Mouse (Mus musculus): ENCODE measurements around the gene Mroh7. TPM values are rescaled to one million over a fixed set of nuclear protein-coding genes. Genes with fewer than 3 reads are reported as not detected.
A peak's percentile ranks its signal among the peaks of the same experiment; 100 is the strongest.

The Mroh7 gene
- total RNA-seq, 2 experiments from 2014 or later: 0.08 to 0.64 TPM

DNA sequence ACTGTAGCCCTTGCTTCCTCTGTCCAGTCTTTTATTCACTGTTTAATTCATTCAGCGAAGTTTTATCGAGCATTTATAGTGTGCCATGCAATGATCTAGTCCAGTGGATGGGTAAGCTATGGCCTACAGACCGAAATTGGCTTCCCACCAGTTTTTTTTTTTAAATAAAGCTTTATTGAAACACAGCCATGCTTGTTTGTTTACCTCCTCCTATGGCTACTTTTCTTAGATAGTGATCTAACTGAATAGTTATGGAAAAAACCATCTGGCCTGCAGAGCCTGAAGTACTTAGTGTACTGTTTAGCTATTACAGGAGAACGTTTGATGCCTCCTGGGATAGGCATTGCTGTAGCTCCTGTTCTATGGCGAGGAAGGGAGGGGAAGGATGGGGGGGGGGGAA is 84.9 kb downstream of the Mroh7 start:
- H3K4me3 ChIP-seq: no peak overlapping the region
- H3K27ac ChIP-seq: peak overlapping the region; percentile 69
- DNase-seq: no peak
- TF ChIP-seq CTCF (IDR thresholded peaks at IDR 0.05): no peak
- intact Hi-C loops (cut with DNase I): no loop called here

DNA sequence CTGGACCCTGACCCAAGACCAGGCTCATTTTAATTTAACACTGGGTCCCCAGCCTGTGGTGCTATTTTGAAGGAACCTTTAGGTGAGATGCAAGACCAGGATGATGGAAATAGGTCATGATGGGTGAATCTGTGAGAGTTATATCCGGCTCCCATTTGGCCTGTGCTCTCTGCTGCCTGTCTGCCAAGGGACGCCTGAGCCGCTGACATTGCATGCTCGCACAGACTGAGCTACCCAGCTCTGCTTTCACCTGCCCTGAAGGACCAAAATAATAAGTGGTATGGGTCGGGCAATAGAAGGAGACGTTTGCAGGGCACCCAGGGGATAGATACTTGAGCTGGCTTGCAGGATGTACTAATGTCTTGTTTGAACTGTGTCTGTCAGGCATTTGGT is 86.5 kb downstream of the Mroh7 start:
- Histone ChIP-seq H3K4me3 (no peak overlapping the region), H3K27ac (peak overlapping the region; percentile 77)
- peak; percentile 80 for DNase-seq
- intact Hi-C loops (cut with DNase I): no loop called here
- TF ChIP-seq CTCF (IDR thresholded peaks at IDR 0.05): no peak

GRCm38 (mm10) chr4:106643483-106644217 is 87.1 kb downstream of the Mroh7 start:
- TF ChIP-seq CTCF (IDR thresholded peaks at IDR 0.05): no peak
- Histone ChIP-seq H3K27ac (peak overlapping the region; percentile 77), H3K4me3 (no peak overlapping the region)
- intact Hi-C loops (cut with DNase I): no loop called here
- no peak for DNase-seq

- Histone ChIP-seq H3K27ac (no peak overlapping the region), H3K4me3 (no peak overlapping the region)
- no peak for DNase-seq
- no peak for TF ChIP-seq CTCF (IDR thresholded peaks at IDR 0.05)
- intact Hi-C loops (cut with DNase I): loop anchor here (5.0 kb wide), 1 partner anchor 33 kb away; no protein-coding TSS in a partner anchor
These were observed 96.6 kb downstream of the Mroh7 start for GRCm38 (mm10) chr4:106634086-106634479.

GRCm38 (mm10) chr4:106633281-106634085 is 97.2 kb downstream of the Mroh7 start:
- no peak overlapping the region for H3K27ac ChIP-seq
- no peak for TF ChIP-seq CTCF (IDR thresholded peaks at IDR 0.05)
- intact Hi-C loops (cut with DNase I): loop anchor here (5.0 kb wide), 1 partner anchor 34 kb away; no protein-coding TSS in a partner anchor
- no peak for DNase-seq
- H3K4me3 ChIP-seq: no peak overlapping the region

GRCm38 (mm10) chr4:106632313-106632712 is 98.4 kb downstream of the Mroh7 start:
- Histone ChIP-seq H3K27ac (no peak overlapping the region), H3K4me3 (no peak overlapping the region)
- no peak for TF ChIP-seq CTCF (IDR thresholded peaks at IDR 0.05)
- no peak for DNase-seq
- intact Hi-C loops (cut with DNase I): loop anchor here (5.0 kb wide), 1 partner anchor 35 kb away; no protein-coding TSS in a partner anchor

Other genes with a start within 250 kb of the Mroh7 start
- gene Bsnd, start 238.6 kb downstream of the Mroh7 start, total RNA-seq (2021): not detected
- gene Dhcr24, start 169.9 kb downstream of the Mroh7 start, total RNA-seq (2021): 1 to 10 TPM; 1.5 to 4.7 TPM
- not detected for gene Lexm, start 113.7 kb downstream of the Mroh7 start, total RNA-seq (2021)
- gene Ttc22, start 108.5 kb downstream of the Mroh7 start, total RNA-seq (2021): not detected
- gene Pars2, start 79.9 kb downstream of the Mroh7 start, total RNA-seq (2021): 1 to 10 TPM; 2.5 to 3.8 TPM
- gene Ttc4, start 52.0 kb downstream of the Mroh7 start, total RNA-seq (2021): 10 to 100 TPM; 24.3 to 34.7 TPM
- gene Fam151a, start 3.0 kb upstream of the Mroh7 start, total RNA-seq (2021): not detected
- 10 to 100 TPM in 1 of 2 experiments, 1 to 10 TPM in 1; 7.1 to 17.3 TPM for gene Acot11, start 74.1 kb upstream of the Mroh7 start, total RNA-seq (2021)
- gene Ssbp3, start 179.8 kb upstream of the Mroh7 start, total RNA-seq (2021): 10 to 100 TPM; 23.7 to 30.0 TPM

Data from gastrocnemius, adult 2 months (tissue).